Mouse (Mus musculus): ENCODE data around the gene Dram1. TPM values are rescaled to one million over a fixed set of nuclear protein-coding genes. Genes with fewer than 3 reads are reported as not detected.
A peak's percentile ranks its signal among the peaks of the same experiment; 100 is the strongest.

The Dram1 gene
- polyA plus RNA-seq, 1 experiment from 2014 or later, result 1.9 TPM

GRCm38 (mm10) chr10:88340660-88341059 is 38.2 kb downstream of the Dram1 start:
- Histone ChIP-seq H3K9me3 (replicated peaks) (no peaks in the 10 kb centered on the region), H3K27me3 (no peaks in the 10 kb centered on the region), H3K36me3 (no peaks in the 10 kb centered on the region), H3K27ac (no peak overlapping the region), H3K9ac (no peak overlapping the region), H3K4me2 (no peak overlapping the region), H3K4me3 (replicated peaks) (no peak overlapping the region), H3K4me1 (0 out of 2 replicates have a peak, but pooled peaks cover 3% of the 10 kb centered on the region)
- no peak for ATAC-seq (replicated peaks; ENCODE audit: low FRiP score)
- WGBS, result 92% methylated on average over 9 of the region's 9 CpGs

- Histone ChIP-seq H3K4me2 (no peak overlapping the region), H3K4me3 (replicated peaks) (no peak overlapping the region), H3K9ac (no peak overlapping the region), H3K36me3 (no peaks in the 10 kb centered on the region), H3K27me3 (no peaks in the 10 kb centered on the region; the same call in 1 of the 2 replicates), H3K27ac (no peak overlapping the region), H3K9me3 (replicated peaks) (no peaks in the 10 kb centered on the region), H3K4me1 (no peaks in the 10 kb centered on the region)
- 28% methylated on average over 5 of the region's 5 CpGs for WGBS
- ATAC-seq (replicated peaks; ENCODE audit: low FRiP score), result no peak
These were observed 48.2 kb downstream of the Dram1 start for GRCm38 (mm10) chr10:88330695-88331094.

DNA sequence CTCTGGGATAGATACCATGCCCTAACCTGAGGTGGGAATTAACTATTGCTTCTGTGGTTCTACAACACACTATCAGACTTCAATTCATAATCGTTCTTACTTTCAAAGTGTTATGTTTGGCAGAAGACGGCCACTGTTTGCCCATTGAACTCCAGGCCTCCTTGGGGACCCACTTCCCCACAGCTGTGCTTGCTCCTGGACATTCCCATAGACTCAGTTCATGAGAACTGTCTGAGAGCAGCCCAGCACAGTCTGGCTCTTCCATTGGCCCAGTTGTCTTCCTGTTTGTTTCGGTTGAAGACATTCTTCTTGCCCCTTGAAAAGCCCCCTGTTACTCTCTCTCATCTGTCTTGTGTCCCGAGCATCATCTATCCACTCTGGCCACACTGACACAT is 50.8 kb downstream of the Dram1 start:
- H3K4me2 ChIP-seq, result no peak overlapping the region
- H3K4me3 ChIP-seq (replicated peaks), result no peak overlapping the region
- H3K4me1 ChIP-seq, result no peaks in the 10 kb centered on the region
- H3K36me3 ChIP-seq, result no peaks in the 10 kb centered on the region
- WGBS, result 65% methylated on average over 4 of the region's 4 CpGs
- no peak for ATAC-seq (replicated peaks; ENCODE audit: low FRiP score)
- no peak overlapping the region for H3K9ac ChIP-seq
- no peaks in the 10 kb centered on the region; the same call in 1 of the 2 replicates for H3K27me3 ChIP-seq
- no peak overlapping the region for H3K27ac ChIP-seq
- H3K9me3 ChIP-seq (replicated peaks), result no peaks in the 10 kb centered on the region

- Histone ChIP-seq H3K27ac (no peak overlapping the region), H3K4me1 (no peaks in the 10 kb centered on the region), H3K9ac (no peak overlapping the region), H3K9me3 (replicated peaks) (no peaks in the 10 kb centered on the region), H3K4me3 (replicated peaks) (no peak overlapping the region), H3K36me3 (no peaks in the 10 kb centered on the region), H3K27me3 (no peaks in the 10 kb centered on the region; the same call in 1 of the 2 replicates), H3K4me2 (peak overlapping the region; percentile 36; the same call in 1 of the 2 replicates)
- WGBS, result 46% methylated on average over 11 of the region's 11 CpGs
- peak; percentile 67; the same call in 1 of the 2 replicates for ATAC-seq (replicated peaks; ENCODE audit: low FRiP score)
These were observed 51.5 kb downstream of the Dram1 start for GRCm38 (mm10) chr10:88327160-88328055.

DNA sequence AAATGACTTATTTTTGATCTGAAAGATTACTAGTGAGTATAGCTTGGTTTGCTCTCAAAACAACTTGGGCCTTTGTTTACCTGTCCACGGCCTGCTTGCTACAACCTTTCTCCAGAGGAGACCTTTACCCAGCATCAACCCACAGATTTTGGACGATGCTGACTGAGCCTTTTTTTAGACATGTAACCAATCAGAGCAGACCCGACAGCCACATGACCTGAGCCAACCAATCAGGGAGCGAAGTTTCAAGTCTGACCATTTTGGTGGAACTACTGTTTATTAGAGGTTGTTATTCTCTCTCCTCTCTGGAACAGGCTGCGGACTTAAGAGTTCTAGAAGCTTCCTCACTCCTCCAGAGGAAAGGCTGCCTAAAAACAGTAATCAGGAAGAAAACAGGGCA is 57.1 kb downstream of the Dram1 start:
- Histone ChIP-seq H3K36me3 (no peaks in the 10 kb centered on the region), H3K9me3 (replicated peaks) (no peaks in the 10 kb centered on the region), H3K4me2 (no peak overlapping the region), H3K9ac (no peak overlapping the region), H3K27me3 (no peaks in the 10 kb centered on the region), H3K4me3 (replicated peaks) (no peak overlapping the region), H3K4me1 (no peaks in the 10 kb centered on the region), H3K27ac (no peak overlapping the region)
- WGBS, result 86% methylated on average over 5 of the region's 5 CpGs
- ATAC-seq (replicated peaks; ENCODE audit: low FRiP score), result no peak

DNA sequence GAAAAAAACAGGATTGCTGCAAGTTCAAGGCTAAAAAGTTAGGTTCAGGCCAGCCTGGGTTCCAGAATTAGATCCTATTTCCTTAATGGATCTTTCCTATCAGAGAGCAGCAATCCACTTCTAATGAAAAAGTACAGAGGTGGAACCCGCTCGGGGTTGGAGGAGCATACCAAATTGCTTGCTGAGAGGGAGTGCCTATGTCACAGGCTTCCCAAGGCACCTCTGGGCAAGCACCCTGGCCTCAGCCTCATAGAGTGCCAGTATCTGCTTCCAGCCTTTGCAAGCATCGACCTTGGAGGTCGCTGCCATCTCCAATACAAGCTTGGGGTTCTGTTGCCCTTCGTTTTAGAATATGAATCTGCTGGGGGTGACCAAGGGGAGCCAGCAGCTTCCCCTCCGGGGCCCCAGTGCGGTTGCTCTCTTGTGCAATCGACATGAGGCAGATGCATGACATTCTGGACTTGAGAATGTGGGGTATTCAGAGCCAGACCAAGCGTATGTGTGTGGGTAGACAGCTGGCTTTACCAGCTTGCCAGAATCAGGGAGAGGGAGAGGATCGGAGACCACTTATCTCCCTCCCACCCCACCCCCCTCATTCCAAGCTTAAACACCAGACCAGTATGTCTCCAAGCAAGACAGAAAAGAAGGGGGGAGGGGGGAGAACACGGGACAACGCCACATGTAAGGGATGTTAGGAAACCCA is 58.0 kb downstream of the Dram1 start:
- Histone ChIP-seq H3K4me2 (no peak overlapping the region), H3K27ac (no peak overlapping the region), H3K4me1 (no peaks in the 10 kb centered on the region), H3K36me3 (no peaks in the 10 kb centered on the region), H3K27me3 (no peaks in the 10 kb centered on the region), H3K9me3 (replicated peaks) (no peaks in the 10 kb centered on the region), H3K4me3 (replicated peaks) (no peak overlapping the region), H3K9ac (no peak overlapping the region)
- no peak for ATAC-seq (replicated peaks; ENCODE audit: low FRiP score)
- 77% methylated on average over 12 of the region's 12 CpGs for WGBS

GRCm38 (mm10) chr10:88318179-88318578 is 60.7 kb downstream of the Dram1 start:
- no peak for ATAC-seq (replicated peaks; ENCODE audit: low FRiP score)
- Histone ChIP-seq H3K4me2 (no peak overlapping the region), H3K27ac (no peak overlapping the region), H3K9ac (no peak overlapping the region), H3K36me3 (no peaks in the 10 kb centered on the region), H3K27me3 (no peaks in the 10 kb centered on the region), H3K4me1 (no peaks in the 10 kb centered on the region), H3K4me3 (replicated peaks) (no peak overlapping the region), H3K9me3 (replicated peaks) (no peaks in the 10 kb centered on the region)
- 86% methylated on average over 4 of the region's 4 CpGs for WGBS

- no peaks in the 10 kb centered on the region for H3K9me3 ChIP-seq (replicated peaks)
- 85% methylated on average over 5 of the region's 5 CpGs for WGBS
- H3K27ac ChIP-seq, result no peak overlapping the region
- H3K9ac ChIP-seq, result no peak overlapping the region
- H3K4me3 ChIP-seq (replicated peaks), result no peak overlapping the region
- no peaks in the 10 kb centered on the region for H3K36me3 ChIP-seq
- no peaks in the 10 kb centered on the region for H3K4me1 ChIP-seq
- H3K27me3 ChIP-seq, result no peaks in the 10 kb centered on the region
- ATAC-seq (replicated peaks; ENCODE audit: low FRiP score), result no peak
- no peak overlapping the region for H3K4me2 ChIP-seq
These were observed 61.7 kb downstream of the Dram1 start for GRCm38 (mm10) chr10:88317151-88317550.

- H3K4me1 ChIP-seq, result no peaks in the 10 kb centered on the region
- H3K4me2 ChIP-seq, result no peak overlapping the region
- H3K9me3 ChIP-seq (replicated peaks), result no peaks in the 10 kb centered on the region
- H3K4me3 ChIP-seq (replicated peaks), result no peak overlapping the region
- 78% methylated on average over 5 of the region's 5 CpGs for WGBS
- H3K36me3 ChIP-seq, result no peaks in the 10 kb centered on the region
- no peaks in the 10 kb centered on the region for H3K27me3 ChIP-seq
- H3K9ac ChIP-seq, result no peak overlapping the region
- H3K27ac ChIP-seq, result no peak overlapping the region
- ATAC-seq (replicated peaks; ENCODE audit: low FRiP score), result no peak
These were observed 64.0 kb downstream of the Dram1 start for GRCm38 (mm10) chr10:88314841-88315240.

GRCm38 (mm10) chr10:88309851-88310250 is 69.0 kb downstream of the Dram1 start:
- H3K36me3 ChIP-seq, result no peaks in the 10 kb centered on the region
- H3K27ac ChIP-seq, result no peak overlapping the region
- H3K4me2 ChIP-seq, result no peak overlapping the region
- no peaks in the 10 kb centered on the region for H3K4me1 ChIP-seq
- 71% methylated on average over 10 of the region's 10 CpGs for WGBS
- no peaks in the 10 kb centered on the region for H3K27me3 ChIP-seq
- no peak overlapping the region for H3K9ac ChIP-seq
- ATAC-seq (replicated peaks; ENCODE audit: low FRiP score), result no peak
- H3K9me3 ChIP-seq (replicated peaks), result no peaks in the 10 kb centered on the region
- no peak overlapping the region for H3K4me3 ChIP-seq (replicated peaks)

- Histone ChIP-seq H3K27me3 (no peaks in the 10 kb centered on the region), H3K4me2 (no peak overlapping the region), H3K9me3 (replicated peaks) (no peaks in the 10 kb centered on the region), H3K36me3 (no peaks in the 10 kb centered on the region), H3K4me1 (0 out of 2 replicates have a peak, but pooled peaks cover 4% of the 10 kb centered on the region), H3K4me3 (replicated peaks) (no peak overlapping the region), H3K27ac (no peak overlapping the region), H3K9ac (no peak overlapping the region)
- 96% methylated on average over 3 of the region's 3 CpGs for WGBS
- no peak for ATAC-seq (replicated peaks; ENCODE audit: low FRiP score)
These were observed 72.6 kb downstream of the Dram1 start for GRCm38 (mm10) chr10:88306235-88306634.

GRCm38 (mm10) chr10:88304302-88304701 is 74.6 kb downstream of the Dram1 start:
- H3K36me3 ChIP-seq, result no peaks in the 10 kb centered on the region
- no peaks in the 10 kb centered on the region for H3K27me3 ChIP-seq
- no peak overlapping the region for H3K4me2 ChIP-seq
- no peak; the same call in 1 of the 2 replicates for ATAC-seq (replicated peaks; ENCODE audit: low FRiP score)
- no peak overlapping the region for H3K4me3 ChIP-seq (replicated peaks)
- H3K27ac ChIP-seq, result no peak overlapping the region
- WGBS, result 16% methylated on average over 4 of the region's 4 CpGs
- H3K9ac ChIP-seq, result no peak overlapping the region
- no peaks in the 10 kb centered on the region for H3K9me3 ChIP-seq (replicated peaks)
- 0 out of 2 replicates have a peak, but pooled peaks cover 4% of the 10 kb centered on the region for H3K4me1 ChIP-seq
